In the genomic region with DNA sequence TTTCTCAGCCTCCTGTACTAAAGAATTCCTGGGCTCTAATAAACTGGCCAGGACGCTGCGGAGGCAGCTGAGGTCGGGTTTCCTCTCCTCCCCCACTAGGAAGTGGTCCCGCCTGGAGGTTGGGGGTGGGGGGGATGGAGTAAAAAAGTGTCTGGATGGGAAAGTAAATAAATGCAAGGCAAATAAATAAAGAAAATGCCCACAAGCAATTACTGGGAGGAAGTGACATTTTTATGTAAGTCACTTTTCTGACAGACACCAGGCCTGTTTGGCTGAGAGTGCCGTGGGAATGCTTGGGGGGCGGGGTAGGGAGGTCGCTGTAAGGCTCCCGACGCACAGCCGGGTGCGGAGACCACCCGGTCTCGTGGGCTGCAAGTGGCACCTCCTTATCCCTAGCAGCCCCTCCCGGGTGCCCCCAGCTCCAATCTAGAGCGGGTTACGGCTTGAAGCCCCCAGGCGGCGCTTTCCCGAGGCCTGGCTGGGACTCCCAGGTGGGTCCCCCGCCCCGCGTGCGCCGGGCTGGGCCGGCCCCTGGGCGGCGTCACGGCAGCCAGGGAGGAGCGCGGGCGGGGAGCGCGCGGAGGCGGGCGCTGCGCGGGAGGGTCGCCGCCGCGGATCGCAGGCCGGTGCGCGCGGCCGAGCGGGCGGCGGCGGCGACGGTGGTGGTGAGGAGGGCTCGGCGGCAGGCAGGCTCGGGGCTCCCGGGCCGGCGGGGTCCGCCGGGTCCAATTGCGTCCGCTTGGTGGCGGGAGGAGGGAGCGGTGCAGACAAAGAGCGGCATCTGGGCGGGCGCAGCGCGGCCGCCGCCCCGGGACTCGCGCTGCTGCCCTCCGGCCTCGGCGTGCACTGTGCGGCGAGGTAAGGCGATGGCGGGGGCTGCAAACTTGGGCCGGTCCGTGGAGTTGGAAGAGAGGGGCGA, we compare ENCODE assay signal across 8 mouse cellular contexts. TPM values are rescaled to one million over a fixed set of nuclear protein-coding genes. Genes with fewer than 3 reads are reported as not detected.
A peak's percentile ranks its signal among the peaks of the same experiment; 100 is the strongest.
DNase-seq lines count a peak whose midpoint lies in the region; ATAC-seq and TF ChIP-seq lines count a peak whose summit lies in the region.

No protein-coding gene starts in this region.

- H3K4me1 ChIP-seq in E14TG2a.4 (replicated peaks; ENCODE audit: low read depth, low read length) = peaks cover 39% of the 10 kb centered on the region
- H3K4me1 ChIP-seq in brown adipose tissue, adult 24 weeks (ENCODE audit: control insufficient read depth, insufficient read depth, insufficient read length, low read length) = peaks cover 10% of the 10 kb centered on the region
- H3K4me1 ChIP-seq in forebrain, embryonic 13.5 days = peaks cover 37% of the 10 kb centered on the region
- H3K4me1 ChIP-seq in lung, adult 2 months (ENCODE audit: control insufficient read depth, insufficient read depth, low read length) = peaks cover 5% of the 10 kb centered on the region; the same call in 1 of the 2 replicates
- peaks cover 5% of the 10 kb centered on the region; the same call in 1 of the 2 replicates for H3K4me1 ChIP-seq in olfactory bulb, adult 2 months (ENCODE audit: control insufficient read depth, insufficient read depth, low read length)
- H3K4me1 ChIP-seq in thymus, adult 2 months (replicated peaks; ENCODE audit: control insufficient read depth, insufficient read depth, low read length) = peaks cover 18% of the 10 kb centered on the region

- H3K9ac ChIP-seq in forebrain, embryonic 13.5 days = peak overlapping the region; percentile 96

- peak; percentile 96 for ATAC-seq in forebrain, embryonic 13.5 days

- 1% methylated on average over 51 of the region's 86 CpGs for WGBS in forebrain, embryonic 13.5 days
- under 1% methylated on average over 83 of the region's 86 CpGs for WGBS in lung, adult 2 months
- under 1% methylated on average over 85 of the region's 86 CpGs for WGBS in olfactory bulb, adult 2 months
- WGBS in thymus, adult 2 months = under 1% methylated on average over 81 of the region's 86 CpGs

- H3K27me3 ChIP-seq in E14TG2a.4 (ENCODE audit: insufficient read depth, low read length) = peaks cover 5% of the 10 kb centered on the region; the same call in 1 of the 2 replicates
- 0 out of 2 replicates have a peak, but pooled peaks cover 2% of the 10 kb centered on the region for H3K27me3 ChIP-seq in forebrain, embryonic 13.5 days
- H3K27me3 ChIP-seq in thymus, adult 2 months (ENCODE audit: control insufficient read depth, insufficient read depth, low read length) = no peaks in the 10 kb centered on the region

- intact Hi-C loops in heart, postnatal 10 days (cut with DNase I) = loop anchor here (2.0 to 10.0 kb wide), 6 partner anchors 19 to 331 kb away; no protein-coding TSS in a partner anchor

- peak overlapping the region; percentile 77 for H3K27ac ChIP-seq in brown adipose tissue, adult 24 weeks (replicated peaks; ENCODE audit: low read depth, low read length)
- peak overlapping the region; percentile 88 for H3K27ac ChIP-seq in forebrain, embryonic 13.5 days
- peak overlapping the region; percentile 40 for H3K27ac ChIP-seq in olfactory bulb, adult 2 months (ENCODE audit: insufficient read depth, low read depth, low read length)
- H3K27ac ChIP-seq in thymus, adult 2 months (ENCODE audit: control insufficient read depth, insufficient read depth, low read length) = peak overlapping the region; percentile 21; the same call in 1 of the 2 replicates

- peak; percentile 85 to 89 for DNase-seq in heart, postnatal 10 days
- peak; percentile 69 to 89 for DNase-seq in kidney, postnatal 36 days
- DNase-seq in lung, adult 2 months = peak; percentile 78
- DNase-seq in thymus, adult 2 months = peak; percentile 88

- no peak for TF ChIP-seq CTCF in E14TG2a.4 (conservative IDR thresholded peaks at IDR 0.05; ENCODE audit: low read length)
- TF ChIP-seq CTCF in lung, adult 2 months (IDR thresholded peaks at IDR 0.05; ENCODE audit: insufficient read depth, low read length) = no peak
- TF ChIP-seq CTCF in olfactory bulb, adult 2 months (IDR thresholded peaks at IDR 0.05; ENCODE audit: insufficient read depth, low read depth, low read length) = no peak
- peak; percentile 74 for TF ChIP-seq CTCF in thymus, adult 2 months (IDR thresholded peaks at IDR 0.05; ENCODE audit: borderline replicate concordance, control insufficient read depth, extremely low read depth, insufficient read depth, low read length, poor library complexity)

- no peaks in the 10 kb centered on the region for H3K36me3 ChIP-seq in E14TG2a.4 (ENCODE audit: insufficient read depth, low read length)
- no peaks in the 10 kb centered on the region for H3K36me3 ChIP-seq in forebrain, embryonic 13.5 days (ENCODE audit: poor library complexity, severe bottlenecking)
- no peaks in the 10 kb centered on the region for H3K36me3 ChIP-seq in thymus, adult 2 months (ENCODE audit: control insufficient read depth, insufficient read depth, low read length)

- peak overlapping the region; percentile 93 for H3K4me3 ChIP-seq in E14TG2a.4 (replicated peaks; ENCODE audit: low read length)
- peak overlapping the region; percentile 94 for H3K4me3 ChIP-seq in brown adipose tissue, adult 24 weeks (ENCODE audit: insufficient read depth, low read depth, low read length)
- peak overlapping the region; percentile 94 for H3K4me3 ChIP-seq in forebrain, embryonic 13.5 days
- H3K4me3 ChIP-seq in lung, adult 2 months (replicated peaks; ENCODE audit: extremely low read depth, low read depth, low read length) = peak overlapping the region; percentile 78
- peak overlapping the region; percentile 78 for H3K4me3 ChIP-seq in olfactory bulb, adult 2 months (ENCODE audit: insufficient read depth, low read depth, low read length)
- H3K4me3 ChIP-seq in thymus, adult 2 months (ENCODE audit: control insufficient read depth, insufficient read depth, low read length) = peak overlapping the region; percentile 89

- peak overlapping the region; percentile 84 for H3K4me2 ChIP-seq in forebrain, embryonic 13.5 days

- TF ChIP-seq POLR2A in lung, adult 2 months (IDR thresholded peaks at IDR 0.05; ENCODE audit: borderline replicate concordance, extremely low read depth, low read depth, low read length) = 0 out of 2 replicates have a peak, but pooled peaks have one; percentile 22
- peak; percentile 69 for TF ChIP-seq POLR2A in olfactory bulb, adult 2 months (IDR thresholded peaks at IDR 0.05; ENCODE audit: insufficient read depth, low read depth, low read length)
- TF ChIP-seq POLR2A in thymus, adult 2 months (IDR thresholded peaks at IDR 0.05; ENCODE audit: control insufficient read depth, extremely low read depth, insufficient read depth, low read length, poor library complexity) = peak; percentile 97

- H3K9me3 ChIP-seq in E14TG2a.4 (ENCODE audit: low read length) = no peaks in the 10 kb centered on the region
- H3K9me3 ChIP-seq in forebrain, embryonic 13.5 days (replicated peaks) = no peaks in the 10 kb centered on the region

RNA-seq across cellular contexts. Expression of a gene that starts 1.1 kb away (rescaled TPM):
- 4.6 and 4.7 TPM in 2 replicates for polyA plus RNA-seq in brown adipose tissue, adult 24 weeks (2012; ENCODE audit: insufficient read depth, insufficient read length, missing spikeins)
- 34.9 and 36.3 TPM in 2 replicates for polyA plus RNA-seq in forebrain, embryonic 13.5 days (2015; fragmentation: Nextera tagmentation; extraction: Ambion mirVana)
- total RNA-seq in heart, postnatal 10 days (2021) = 10 to 100 TPM; 30.2 to 33.8 TPM
- polyA plus RNA-seq in lung, adult 2 months (2012; rRNA removed) = 39.1 and 43.4 TPM in 2 replicates
- polyA plus RNA-seq in olfactory bulb, adult 2 months (2012; ENCODE audit: insufficient read depth, insufficient read length, low replicate concordance, missing spikeins) = not detected in 2 replicates
- 106 and 122 TPM in 2 replicates for polyA plus RNA-seq in thymus, adult 2 months (2012; rRNA removed)

Comparison
In these comparisons a context has a peak if more than half of its experiments do, and no peak if none do; other contexts are left out.
1. Peak in every context shown above with its lines: DNase-seq, ATAC-seq, H3K4me3 ChIP-seq and H3K27ac ChIP-seq.
2. H3K27ac ChIP-seq: peak in every context shown above with its lines; median percentile 88 in forebrain, embryonic 13.5 days; 77 in brown adipose tissue, adult 24 weeks; 40 in olfactory bulb, adult 2 months; 21 in thymus, adult 2 months.
3. POLR2A ChIP-seq: peak in every context shown above with its lines; median percentile 97 in thymus, adult 2 months; 69 in olfactory bulb, adult 2 months; 22 in lung, adult 2 months.